Mouse (Mus musculus): Measurements from ENCODE around the gene Fibin. TPM values are rescaled to one million over a fixed set of nuclear protein-coding genes. Genes with fewer than 3 reads are reported as not detected.

Gene Fibin
- polyA plus RNA-seq (2017; shearing (Covaris generic)): not detected

GRCm38 (mm10) chr2:110362432-110363283 is at the start of gene Fibin:
Fibin (minus strand) TSS chr2:110363183.

GRCm38 (mm10) chr2:110314509-110315155 is 48.4 kb downstream of the Fibin start, which contains the start of gene Bbox1:
Bbox1 (minus strand) TSS chr2:110314560.

Other genes starting within 250 kb of the Fibin start
- not detected for gene Bbox1, start 48.6 kb downstream of the Fibin start, polyA plus RNA-seq (2017; shearing (Covaris generic))
- not detected for gene Slc5a12, start 234.1 kb upstream of the Fibin start, polyA plus RNA-seq (2017; shearing (Covaris generic))

All from effector memory CD4-positive, alpha-beta T cell, adult 5 months (primary cell).